Mouse (Mus musculus) heart, postnatal 0 days (tissue): ENCODE measurements around the gene Fyttd1.

ENCODE experiments used
- CTCF ChIP-seq: IDR thresholded peaks from 2 replicates; pipeline ENCODE4 v1.5.1; 2016; ENCODE audit warnings: antibody characterized with exemption, control low read depth, low read depth
- EP300 ChIP-seq: IDR thresholded peaks from 2 replicates; pipeline ENCODE4 v1.6.1; 2016; ENCODE audit warnings: antibody characterized with exemption, low read depth

- TF ChIP-seq CTCF (no peak), EP300 (no peak)
Measured at GRCm38 (mm10) chr16:32866713-32867112, 10.6 kb upstream of the Fyttd1 start.
